Mouse (Mus musculus) myocyte (in vitro differentiated cells): Measurements from ENCODE around the gene Sema4f.

Source experiments
- CEBPB ChIP-seq: IDR thresholded peaks from 2 replicates; pipeline ENCODE4 v1.6.1; 2011; ENCODE audit warnings: mild to moderate bottlenecking, moderate library complexity; ENCODE audit not compliant: poor library complexity, insufficient read depth, severe bottlenecking
- MAX ChIP-seq: IDR thresholded peaks from one replicate; pipeline ENCODE4 v1.6.1; 2011; ENCODE audit warnings: low read depth, mild to moderate bottlenecking, control low read depth
- MYOG ChIP-seq, 3 experiments: IDR thresholded peaks; one replicate each; pipeline ENCODE4 v1.6.1; 2011; ENCODE audit warnings: control low read depth in 2 of 3, low read depth in 2 of 3, mild to moderate bottlenecking in 2 of 3; ENCODE audit not compliant: insufficient read length in 2 of 3, control insufficient read depth in 1 of 3, insufficient read depth in 1 of 3
- POLR2A ChIP-seq: IDR thresholded peaks from one replicate; pipeline ENCODE4 v1.6.1; 2011; ENCODE audit warnings: low read depth, mild to moderate bottlenecking, control low read depth, moderate library complexity; ENCODE audit not compliant: insufficient read length
- POLR2AphosphoS2 ChIP-seq: IDR thresholded peaks from one replicate; pipeline ENCODE4 v1.6.1; 2011; ENCODE audit warnings: low read depth, control low read depth; ENCODE audit not compliant: insufficient read length
- TCF12 ChIP-seq: IDR thresholded peaks from one replicate; pipeline ENCODE4 v1.6.1; 2011; ENCODE audit warnings: mild to moderate bottlenecking, control low read depth; ENCODE audit not compliant: poor library complexity, insufficient read depth, severe bottlenecking
- USF1 ChIP-seq: IDR thresholded peaks from one replicate; pipeline ENCODE4 v1.6.1; 2011; ENCODE audit warnings: low read depth, mild to moderate bottlenecking, control low read depth, moderate library complexity

DNA sequence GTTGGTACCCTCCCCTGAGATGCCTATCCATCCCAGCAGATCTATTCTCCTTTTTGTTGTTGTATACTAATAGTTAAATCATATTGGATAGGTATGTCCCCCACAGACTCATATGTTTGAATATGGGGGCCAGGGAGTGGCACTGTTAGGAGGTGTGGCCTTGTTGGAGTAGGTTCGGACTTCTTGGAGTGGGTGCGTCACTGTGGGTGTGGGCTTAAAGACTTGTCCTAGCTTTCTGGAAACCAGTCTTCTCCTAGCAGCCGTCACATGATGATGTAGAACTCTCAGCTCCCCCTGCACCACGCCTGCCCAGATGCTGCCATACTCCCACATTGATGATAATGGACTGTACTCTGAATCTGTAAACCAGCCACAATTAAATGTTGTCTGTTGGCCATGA is 41.3 kb downstream of the Sema4f start:
- TF ChIP-seq POLR2A (no peak), MAX (no peak), CEBPB (no peak), USF1 (no peak), TCF12 (no peak), POLR2AphosphoS2 (no peak), MYOG (IDR thresholded peaks at IDR 0.05; ENCODE audit: control insufficient read depth in 1 of 3, insufficient read depth in 1 of 3, insufficient read length in 2 of 3, low read depth in 2 of 3) (no peak)
